Mouse (Mus musculus) liver, embryonic 11.5 days (tissue): ENCODE measurements around the gene Calr4. TPM values are rescaled to one million over a fixed set of nuclear protein-coding genes. Genes with fewer than 3 reads are reported as not detected.

ENCODE experiments used
- ATAC-seq: fragments of 200-750 bp; cut with Nextera tagmentation; replicated peaks from 2 replicates; pipeline ENCODE4 v1.8.0; 2017; ENCODE audit warnings: moderate number of reproducible peaks, mild to moderate bottlenecking, moderate TSS enrichment, moderate library complexity; ENCODE audit not compliant: low FRiP score
- DNase-seq: peaks from one replicate; pipeline ENCODE4 v3.0.0-alpha.2; 2017; ENCODE audit warnings: low spot score
- H3K27ac ChIP-seq: fragments of 300-500 bp; sonication (generic); 2 replicates; pipeline ENCODE4 v1.5.1; 2014; ENCODE audit warnings: mild to moderate bottlenecking, low read depth, low read length, control low read depth
- H3K27me3 ChIP-seq: fragments of 300-500 bp; sonication (generic); replicated peaks from 2 replicates; pipeline ENCODE4 v1.6.1; 2014; ENCODE audit warnings: low read length, mixed read lengths; ENCODE audit not compliant: control insufficient read depth, insufficient read depth
- H3K36me3 ChIP-seq: fragments of 300-500 bp; sonication (generic); 2 replicates; pipeline ENCODE4 v1.6.1; 2014; ENCODE audit warnings: mild to moderate bottlenecking, low read length, moderate library complexity, mixed read lengths; ENCODE audit not compliant: control insufficient read depth, insufficient read depth
- H3K4me1 ChIP-seq: fragments of 300-500 bp; sonication (generic); replicated peaks from 2 replicates; pipeline ENCODE4 v1.6.1; 2014; ENCODE audit warnings: low read length, mixed read lengths; ENCODE audit not compliant: control insufficient read depth, insufficient read depth
- H3K4me2 ChIP-seq: fragments of 300-500 bp; sonication (generic); 2 replicates; pipeline ENCODE4 v1.6.1; 2014; ENCODE audit warnings: mild to moderate bottlenecking, control low read depth, moderate library complexity
- H3K4me3 ChIP-seq: fragments of 300-500 bp; sonication (generic); 2 replicates; pipeline ENCODE4 v1.5.1; 2014; ENCODE audit warnings: low read depth, low read length, control low read depth
- H3K9ac ChIP-seq: fragments of 300-500 bp; sonication (generic); 2 replicates; pipeline ENCODE4 v1.6.1; 2014; ENCODE audit warnings: low read depth, low read length, control low read depth
- H3K9me3 ChIP-seq: fragments of 300-500 bp; sonication (generic); 2 replicates; pipeline ENCODE4 v1.6.1; 2016; ENCODE audit warnings: low read length, inconsistent platforms, mixed read lengths; ENCODE audit not compliant: control insufficient read depth
- WGBS: fragments of 180-500 bp; shearing (Covaris S2); extraction: QIAGEN DNeasy Blood & Tissue Kit; methylation state at CpG from one replicate; pipeline ENCODE4 v1.1.7; 2014; 5-methylcytosine and 5-hydroxymethylcytosine counted together
- polyA plus RNA-seq: library from polyadenylated mRNA; unstranded; fragments of >200 nt; fragmentation: Nextera tagmentation; extraction: Ambion mirVana; gene quantifications from 2 replicates; pipeline ENCODE4 v1.2.1, GENCODE M21; 2014

The Calr4 gene
- polyA plus RNA-seq, 1 experiment from 2014 or later, result 0.12 TPM

GRCm38 (mm10) chr4:109257639-109258038 is 23.4 kb downstream of the Calr4 start:
- Histone ChIP-seq H3K9ac (no peak overlapping the region), H3K4me1 (peaks cover 30% of the 10 kb centered on the region), H3K9me3 (no peaks in the 10 kb centered on the region), H3K4me2 (no peak overlapping the region), H3K4me3 (no peak overlapping the region), H3K27me3 (no peaks in the 10 kb centered on the region), H3K27ac (no peak overlapping the region), H3K36me3 (no peaks in the 10 kb centered on the region)
- no peak for DNase-seq
- ATAC-seq, result no peak

GRCm38 (mm10) chr4:109262068-109262467 is 27.8 kb downstream of the Calr4 start:
- Histone ChIP-seq H3K4me2 (no peak overlapping the region), H3K36me3 (no peaks in the 10 kb centered on the region), H3K27me3 (no peaks in the 10 kb centered on the region), H3K27ac (no peak overlapping the region), H3K4me3 (no peak overlapping the region), H3K9ac (no peak overlapping the region), H3K9me3 (no peaks in the 10 kb centered on the region), H3K4me1 (peaks cover 8% of the 10 kb centered on the region)
- DNase-seq (no peak), ATAC-seq (peak; percentile 36)
- whole genome bisulfite sequencing, result 59% methylated on average over 6 of the region's 6 CpGs

- 86% methylated on average over 3 of the region's 3 CpGs for WGBS
- Histone ChIP-seq H3K9ac (no peak overlapping the region), H3K9me3 (no peaks in the 10 kb centered on the region), H3K27me3 (no peaks in the 10 kb centered on the region), H3K4me1 (0 out of 2 replicates have a peak, but pooled peaks cover 4% of the 10 kb centered on the region), H3K4me2 (no peak overlapping the region), H3K4me3 (no peak overlapping the region), H3K27ac (no peak overlapping the region), H3K36me3 (no peaks in the 10 kb centered on the region)
- ATAC-seq, result no peak
- DNase-seq, result no peak
Measured at GRCm38 (mm10) chr4:109266056-109266455, 31.8 kb downstream of the Calr4 start.

- WGBS, result 65% methylated on average over 2 of the region's 2 CpGs
- no peak overlapping the region for H3K4me2 ChIP-seq
- H3K27me3 ChIP-seq, result no peaks in the 10 kb centered on the region
- no peak for ATAC-seq
- no peak overlapping the region for H3K9ac ChIP-seq
- no peaks in the 10 kb centered on the region for H3K36me3 ChIP-seq
- no peak overlapping the region for H3K4me3 ChIP-seq
- no peak overlapping the region for H3K27ac ChIP-seq
- 0 out of 2 replicates have a peak, but pooled peaks cover 4% of the 10 kb centered on the region for H3K4me1 ChIP-seq
- no peaks in the 10 kb centered on the region for H3K9me3 ChIP-seq
- DNase-seq, result no peak
Measured at GRCm38 (mm10) chr4:109266744-109267143, 32.5 kb downstream of the Calr4 start.

GRCm38 (mm10) chr4:109267452-109267851 is 33.2 kb downstream of the Calr4 start:
- Histone ChIP-seq H3K9me3 (no peaks in the 10 kb centered on the region), H3K36me3 (no peaks in the 10 kb centered on the region), H3K4me3 (no peak overlapping the region), H3K4me1 (no peaks in the 10 kb centered on the region), H3K27ac (no peak overlapping the region), H3K27me3 (no peaks in the 10 kb centered on the region), H3K4me2 (no peak overlapping the region), H3K9ac (no peak overlapping the region)
- ATAC-seq (no peak), DNase-seq (no peak)
- 72% methylated on average over 3 of the region's 3 CpGs for WGBS

- Histone ChIP-seq H3K4me2 (no peak overlapping the region), H3K27ac (no peak overlapping the region), H3K9me3 (no peaks in the 10 kb centered on the region), H3K27me3 (no peaks in the 10 kb centered on the region), H3K9ac (no peak overlapping the region), H3K4me3 (no peak overlapping the region), H3K4me1 (no peaks in the 10 kb centered on the region), H3K36me3 (no peaks in the 10 kb centered on the region)
- WGBS, result 74% methylated on average over 3 of the region's 3 CpGs
- ATAC-seq, result no peak
- no peak for DNase-seq
Measured at GRCm38 (mm10) chr4:109268903-109269302, 34.6 kb downstream of the Calr4 start.

GRCm38 (mm10) chr4:109271803-109272202 is 37.5 kb downstream of the Calr4 start:
- Histone ChIP-seq H3K4me2 (no peak overlapping the region), H3K9ac (no peak overlapping the region), H3K9me3 (no peaks in the 10 kb centered on the region), H3K27ac (no peak overlapping the region), H3K4me3 (no peak overlapping the region), H3K36me3 (no peaks in the 10 kb centered on the region), H3K4me1 (no peaks in the 10 kb centered on the region), H3K27me3 (no peaks in the 10 kb centered on the region)
- DNase-seq (no peak), ATAC-seq (no peak)
- WGBS, result 79% methylated on average over 4 of the region's 4 CpGs

- Histone ChIP-seq H3K27me3 (no peaks in the 10 kb centered on the region), H3K9me3 (no peaks in the 10 kb centered on the region), H3K9ac (no peak overlapping the region), H3K4me3 (no peak overlapping the region), H3K27ac (no peak overlapping the region), H3K4me2 (no peak overlapping the region), H3K4me1 (no peaks in the 10 kb centered on the region), H3K36me3 (no peaks in the 10 kb centered on the region)
- DNase-seq (no peak), ATAC-seq (no peak)
- WGBS, result 90% methylated on average over 2 of the region's 2 CpGs
Measured at GRCm38 (mm10) chr4:109273586-109274240, 39.4 kb downstream of the Calr4 start.

- peak within 1 kb of the TSS; percentile 94 for H3K4me3 ChIP-seq
- 2% methylated on average over 43 of the region's 44 CpGs for WGBS
- H3K9me3 ChIP-seq, result no peaks in the 10 kb centered on the region
- peak; percentile 96 for ATAC-seq
- H3K4me2 ChIP-seq, result peak within 1 kb of the TSS; percentile 86
- peak; percentile 95 for DNase-seq
- no peaks in the 10 kb centered on the region for H3K36me3 ChIP-seq
- H3K27ac ChIP-seq, result peak within 1 kb of the TSS; percentile 86
- peaks cover 10% of the 10 kb centered on the region for H3K4me1 ChIP-seq
- peak within 1 kb of the TSS; percentile 94 for H3K9ac ChIP-seq
- H3K27me3 ChIP-seq, result no peaks in the 10 kb centered on the region
Measured at GRCm38 (mm10) chr4:109279689-109280458, 45.6 kb downstream of the Calr4 start, which contains the start of gene Eps15. TSS of gene Eps15 (plus strand) at chr4:109280268.
